In the genomic region with DNA sequence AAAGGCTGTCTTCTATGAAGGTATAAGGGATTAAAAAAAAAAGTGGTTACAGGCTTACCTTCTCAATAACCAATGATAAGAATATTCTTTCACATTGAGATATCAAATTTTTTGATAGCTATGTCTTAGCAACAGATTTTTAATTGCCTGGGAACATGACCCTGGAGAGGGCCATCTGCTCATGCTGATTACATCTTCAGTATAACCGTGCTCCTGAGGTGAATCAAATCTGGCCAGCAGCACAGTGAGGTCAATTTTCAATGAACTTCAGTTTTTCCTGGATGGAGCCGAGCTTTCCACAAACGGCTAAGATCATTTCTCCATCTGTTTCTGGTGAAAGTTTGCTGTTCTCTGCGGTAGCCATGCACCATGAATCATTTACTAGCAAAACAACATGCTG, we compare ENCODE assay signal across 24 mouse cellular contexts.
DNase-seq lines count a peak whose midpoint lies in the region; ATAC-seq lines count a peak whose summit lies in the region.
"Had no signal": no experiment of that assay in that cellular context is flagged by ENCODE, and none has a peak within 500 bp of the region (broad histone marks: within the 10 kb centered on the region; RNA-seq: fewer than 3 reads in every experiment).

No protein-coding gene starts in this region.

- DNase-seq in left cerebral cortex, postnatal 4 days = peak; percentile 42
- no peak for DNase-seq in left cerebral cortex, postnatal 14 days (ENCODE audit: low spot score in 2 of 2)
- DNase-seq in cerebellum, adult 11-12 months = peak; percentile 8
- DNase-seq in cerebellum, adult 9-10 months = peak; percentile 38
- peak; percentile 11 to 19 for DNase-seq in cerebellum, postnatal 36 days
- DNase-seq in adrenal gland, adult 18-20 months (ENCODE audit: low spot score in 2 of 2) = no peak
- DNase-seq: adrenal gland, adult 8-10 months; B cell, adult 2 months; embryo, embryonic 11 days; gastrocnemius, postnatal 10 days; heart, postnatal 4 days; kidney, adult 2 months; layer of hippocampus, postnatal 36 days; liver; lung, embryonic 14.5 days; lung, postnatal 14 days; right cerebral cortex, postnatal 4 days; thymus, adult 2 months; thymus, postnatal 36 days had no signal

- ATAC-seq in monocyte, adult 5-6 weeks (replicated peaks; ENCODE audit: insufficient number of reproducible peaks, low FRiP score, low TSS enrichment, poor library complexity, severe bottlenecking) = no peak
- ATAC-seq: activated CD4-positive, CD25-positive, alpha-beta regulatory T cell, adult 4 months; forebrain, embryonic 16.5 days; intestine, embryonic 15.5 days; midbrain, embryonic 15.5 days had no signal

- intact Hi-C loops in left cerebral cortex, postnatal 4 days (cut with DNase I) = no loop called here
- intact Hi-C loops in left cerebral cortex, postnatal 14 days (cut with DNase I) = no loop called here

Comparison
In these comparisons a context has a peak if more than half of its experiments do, and no peak if none do; other contexts are left out.
1. DNase-seq: peak in left cerebral cortex, postnatal 4 days (single experiment), cerebellum, adult 11-12 months (single experiment), cerebellum, adult 9-10 months (single experiment) and cerebellum, postnatal 36 days (2 of 2); none in left cerebral cortex, postnatal 14 days (0 of 2) and adrenal gland, adult 18-20 months (0 of 2).